Mouse (Mus musculus): ENCODE results near the gene Krr1. TPM values are rescaled to one million over a fixed set of nuclear protein-coding genes. Genes with fewer than 3 reads are reported as not detected.

The Krr1 gene
- polyA plus RNA-seq, 1 experiment from 2014 or later, result 70.7 TPM

DNA sequence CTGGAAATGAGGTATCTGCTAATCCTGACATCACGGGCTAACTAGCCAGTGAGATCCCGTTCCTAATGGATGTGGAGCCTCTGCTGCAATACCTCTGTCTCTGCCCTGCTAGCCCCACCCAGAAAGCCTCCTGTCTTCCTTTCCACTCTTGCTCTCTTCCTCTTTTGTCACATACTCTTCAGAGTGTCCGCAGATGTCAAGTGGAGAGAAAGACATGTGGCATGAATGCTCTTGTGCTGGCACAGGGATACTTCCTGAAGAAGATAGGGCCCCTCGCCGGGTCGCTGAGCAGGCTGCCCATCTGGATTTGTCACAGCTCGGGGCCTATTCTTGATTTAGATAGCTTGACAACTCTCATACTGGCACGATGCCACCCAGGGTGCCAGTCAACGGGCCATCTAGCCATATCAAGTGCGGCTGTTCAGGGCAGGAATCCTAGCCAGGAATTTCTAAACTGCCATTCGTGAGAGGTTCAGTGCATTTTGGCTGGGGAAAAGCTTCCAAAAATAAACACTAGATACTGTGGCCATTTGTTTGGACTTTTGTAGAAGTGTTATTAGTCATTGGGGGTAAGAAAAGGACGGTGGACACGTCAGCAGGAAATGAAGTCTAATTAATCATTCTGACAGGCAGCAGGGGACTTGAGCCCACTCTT is 35.8 kb upstream of the Krr1 start:
- Histone ChIP-seq H3K4me1 (replicated peaks; ENCODE audit: control insufficient read depth, insufficient read depth, low read length) (no peaks in the 10 kb centered on the region), H3K9me3 (ENCODE audit: control insufficient read depth, low read length) (no peaks in the 10 kb centered on the region), H3K27ac (ENCODE audit: low read depth, low read length) (no peak overlapping the region), H3K4me3 (ENCODE audit: low read depth, low read length) (no peak overlapping the region), H3K27me3 (ENCODE audit: control insufficient read depth, insufficient read depth, low read length) (no peaks in the 10 kb centered on the region), H3K36me3 (ENCODE audit: control insufficient read depth, insufficient read depth, low read length) (no peaks in the 10 kb centered on the region), H3K4me2 (ENCODE audit: low read depth, low read length, severe bottlenecking) (no peak overlapping the region), H3K9ac (ENCODE audit: low read length) (no peak overlapping the region)
- DNase-seq (ENCODE audit: low spot score) (no peak), ATAC-seq (replicated peaks; ENCODE audit: low FRiP score) (no peak)
- 83% methylated on average over 13 of the region's 13 CpGs for WGBS

DNA sequence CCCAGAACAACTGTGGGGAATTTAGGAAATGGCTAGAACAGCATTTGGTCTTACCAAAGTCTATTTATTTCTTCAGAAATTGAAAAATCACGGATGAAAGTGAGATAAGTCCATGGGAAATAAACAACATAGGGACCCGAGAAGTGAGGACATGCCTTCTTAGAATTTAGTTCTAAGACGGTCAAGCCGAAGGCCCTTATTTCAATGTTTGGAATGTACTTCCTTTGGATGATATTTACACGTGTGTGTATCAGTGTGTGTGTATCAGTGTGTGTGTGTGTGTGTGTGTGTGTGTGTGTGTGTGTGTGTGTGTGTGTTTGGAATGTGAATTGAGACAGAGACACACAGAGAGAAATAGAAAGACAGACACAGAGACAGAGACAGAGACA is 35.3 kb upstream of the Krr1 start:
- ATAC-seq (replicated peaks; ENCODE audit: low FRiP score) (no peak), DNase-seq (ENCODE audit: low spot score) (no peak)
- no peak overlapping the region for H3K4me3 ChIP-seq (ENCODE audit: low read depth, low read length)
- no peaks in the 10 kb centered on the region for H3K4me1 ChIP-seq (replicated peaks; ENCODE audit: control insufficient read depth, insufficient read depth, low read length)
- H3K27me3 ChIP-seq (ENCODE audit: control insufficient read depth, insufficient read depth, low read length), result no peaks in the 10 kb centered on the region
- no peak overlapping the region for H3K27ac ChIP-seq (ENCODE audit: low read depth, low read length)
- no peak overlapping the region for H3K9ac ChIP-seq (ENCODE audit: low read length)
- no peaks in the 10 kb centered on the region for H3K36me3 ChIP-seq (ENCODE audit: control insufficient read depth, insufficient read depth, low read length)
- no peaks in the 10 kb centered on the region for H3K9me3 ChIP-seq (ENCODE audit: control insufficient read depth, low read length)
- no peak overlapping the region for H3K4me2 ChIP-seq (ENCODE audit: low read depth, low read length, severe bottlenecking)
- 89% methylated on average over 5 of the region's 5 CpGs for WGBS

DNA sequence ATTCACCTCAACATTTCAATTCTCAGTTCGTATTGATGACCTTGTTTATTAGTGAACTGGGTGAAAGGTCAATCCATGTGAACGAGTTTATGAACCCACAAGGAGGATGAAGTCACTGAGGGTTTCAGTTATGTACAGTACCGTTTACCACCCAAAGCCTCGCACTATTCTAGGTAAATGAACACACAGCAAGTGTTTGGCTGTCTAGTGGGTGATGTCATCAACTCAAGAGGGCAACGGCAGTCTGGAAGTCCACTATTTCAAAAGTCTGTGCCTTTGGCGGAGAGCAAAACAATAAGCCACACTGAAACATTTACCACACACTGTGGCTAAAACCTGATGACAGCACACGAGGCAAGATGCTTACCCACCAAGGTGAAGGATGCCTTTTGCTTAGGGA is 29.4 kb upstream of the Krr1 start:
- ATAC-seq (replicated peaks; ENCODE audit: low FRiP score), result no peak
- no peak for DNase-seq (ENCODE audit: low spot score)
- Histone ChIP-seq H3K4me1 (replicated peaks; ENCODE audit: control insufficient read depth, insufficient read depth, low read length) (no peaks in the 10 kb centered on the region), H3K4me3 (ENCODE audit: low read depth, low read length) (no peak overlapping the region), H3K4me2 (ENCODE audit: low read depth, low read length, severe bottlenecking) (no peak overlapping the region), H3K9me3 (ENCODE audit: control insufficient read depth, low read length) (no peaks in the 10 kb centered on the region), H3K9ac (ENCODE audit: low read length) (no peak overlapping the region), H3K27ac (ENCODE audit: low read depth, low read length) (no peak overlapping the region), H3K27me3 (ENCODE audit: control insufficient read depth, insufficient read depth, low read length) (no peaks in the 10 kb centered on the region), H3K36me3 (ENCODE audit: control insufficient read depth, insufficient read depth, low read length) (no peaks in the 10 kb centered on the region)
- 88% methylated on average over 7 of the region's 7 CpGs for WGBS

DNA sequence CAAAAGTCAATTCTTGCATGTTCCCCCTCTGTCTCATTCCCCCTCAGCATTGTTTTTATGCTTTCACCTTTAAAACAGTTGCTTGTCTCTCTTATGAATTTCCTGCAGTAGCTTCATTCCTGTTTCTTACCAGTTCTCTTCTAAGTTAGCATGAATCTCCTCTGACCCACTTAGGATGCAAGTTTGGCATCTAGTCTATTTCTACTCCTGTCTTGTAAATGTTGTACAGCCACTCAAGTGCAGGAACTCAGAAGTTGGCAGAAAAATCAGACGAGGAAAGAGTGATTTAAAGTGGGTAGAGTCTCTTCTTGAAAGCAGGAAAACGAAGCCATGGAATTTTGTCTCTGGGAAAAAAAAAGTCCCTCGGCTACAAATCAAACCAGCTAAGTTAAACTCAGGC is 26.9 kb upstream of the Krr1 start:
- H3K27ac ChIP-seq (ENCODE audit: low read depth, low read length), result no peak overlapping the region
- no peak for DNase-seq (ENCODE audit: low spot score)
- H3K4me3 ChIP-seq (ENCODE audit: low read depth, low read length), result no peak overlapping the region
- 83% methylated on average over 3 of the region's 3 CpGs for WGBS
- H3K36me3 ChIP-seq (ENCODE audit: control insufficient read depth, insufficient read depth, low read length), result no peaks in the 10 kb centered on the region
- H3K4me1 ChIP-seq (replicated peaks; ENCODE audit: control insufficient read depth, insufficient read depth, low read length), result no peaks in the 10 kb centered on the region
- no peaks in the 10 kb centered on the region for H3K9me3 ChIP-seq (ENCODE audit: control insufficient read depth, low read length)
- no peaks in the 10 kb centered on the region for H3K27me3 ChIP-seq (ENCODE audit: control insufficient read depth, insufficient read depth, low read length)
- H3K9ac ChIP-seq (ENCODE audit: low read length), result no peak overlapping the region
- no peak overlapping the region for H3K4me2 ChIP-seq (ENCODE audit: low read depth, low read length, severe bottlenecking)
- no peak for ATAC-seq (replicated peaks; ENCODE audit: low FRiP score)

DNA sequence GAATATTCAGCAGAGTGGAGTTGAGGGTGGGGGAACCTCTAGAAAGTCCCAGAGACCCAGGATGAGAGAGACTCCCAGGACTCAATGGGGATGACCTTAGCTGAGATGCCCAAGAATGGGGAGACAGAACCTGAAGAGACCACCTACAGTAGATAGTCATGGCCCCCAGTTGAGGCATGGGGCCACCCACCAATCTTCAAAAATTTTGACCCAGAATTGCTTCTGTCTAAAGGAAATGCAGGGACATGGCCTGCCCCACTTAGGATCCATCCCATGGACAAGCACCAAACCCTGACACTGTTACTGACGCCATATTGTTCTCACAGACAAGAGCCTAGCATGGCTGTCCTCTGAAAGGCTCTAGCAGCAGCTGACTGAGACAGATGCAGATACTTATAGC is 24.4 kb upstream of the Krr1 start:
- WGBS, result 91% methylated on average over 1 of the region's 1 CpGs
- H3K9me3 ChIP-seq (ENCODE audit: control insufficient read depth, low read length), result no peaks in the 10 kb centered on the region
- no peaks in the 10 kb centered on the region for H3K27me3 ChIP-seq (ENCODE audit: control insufficient read depth, insufficient read depth, low read length)
- no peak overlapping the region for H3K27ac ChIP-seq (ENCODE audit: low read depth, low read length)
- H3K4me3 ChIP-seq (ENCODE audit: low read depth, low read length), result no peak overlapping the region
- H3K36me3 ChIP-seq (ENCODE audit: control insufficient read depth, insufficient read depth, low read length), result no peaks in the 10 kb centered on the region
- no peak for ATAC-seq (replicated peaks; ENCODE audit: low FRiP score)
- no peaks in the 10 kb centered on the region for H3K4me1 ChIP-seq (replicated peaks; ENCODE audit: control insufficient read depth, insufficient read depth, low read length)
- H3K9ac ChIP-seq (ENCODE audit: low read length), result no peak overlapping the region
- H3K4me2 ChIP-seq (ENCODE audit: low read depth, low read length, severe bottlenecking), result no peak overlapping the region
- DNase-seq (ENCODE audit: low spot score), result no peak

DNA sequence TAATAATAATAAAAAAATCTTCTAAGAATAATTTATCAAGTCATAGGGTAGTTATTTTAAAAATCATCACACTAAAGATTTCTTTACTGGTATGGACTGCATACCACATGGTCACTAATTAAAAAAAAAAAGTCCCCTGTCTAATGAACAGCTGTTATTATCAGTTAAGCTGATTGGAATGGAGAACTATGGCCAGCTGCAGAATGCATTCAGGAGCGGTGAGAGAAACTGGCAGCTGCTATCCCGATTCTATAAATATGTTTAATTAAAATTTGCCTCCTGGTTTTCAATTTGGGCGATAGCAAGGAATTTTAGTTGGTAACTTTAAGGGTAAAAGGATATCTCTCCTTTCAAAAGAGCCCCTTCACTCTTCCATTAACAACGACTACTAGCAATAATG is 23.5 kb upstream of the Krr1 start:
- no peaks in the 10 kb centered on the region for H3K27me3 ChIP-seq (ENCODE audit: control insufficient read depth, insufficient read depth, low read length)
- H3K27ac ChIP-seq (ENCODE audit: low read depth, low read length), result no peak overlapping the region

DNA sequence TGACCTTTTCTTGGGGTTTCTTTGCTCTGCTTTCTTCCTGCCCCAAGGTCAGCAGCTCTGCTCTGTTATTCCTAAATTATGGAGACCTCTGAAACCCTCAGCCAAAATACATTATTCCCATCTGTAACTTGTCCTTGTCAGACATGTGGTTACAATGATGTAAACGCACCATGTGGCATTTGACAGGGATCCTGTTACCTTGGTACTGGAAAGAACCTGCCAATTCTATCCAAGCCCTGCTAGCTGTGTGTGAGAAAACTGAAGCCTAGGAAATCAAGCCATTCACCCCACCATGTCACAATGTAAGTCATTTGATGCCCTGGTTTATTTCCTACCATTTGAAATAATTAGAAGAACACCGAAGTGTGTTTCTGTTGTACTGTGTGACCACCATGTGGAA is 16.6 kb upstream of the Krr1 start:
- H3K36me3 ChIP-seq (ENCODE audit: control insufficient read depth, insufficient read depth, low read length), result no peaks in the 10 kb centered on the region
- no peak overlapping the region for H3K4me3 ChIP-seq (ENCODE audit: low read depth, low read length)
- H3K9ac ChIP-seq (ENCODE audit: low read length), result no peak overlapping the region
- 78% methylated on average over 2 of the region's 2 CpGs for WGBS
- H3K27ac ChIP-seq (ENCODE audit: low read depth, low read length), result no peak overlapping the region
- H3K9me3 ChIP-seq (ENCODE audit: control insufficient read depth, low read length), result no peaks in the 10 kb centered on the region
- DNase-seq (ENCODE audit: low spot score) (no peak), ATAC-seq (replicated peaks; ENCODE audit: low FRiP score) (no peak)
- no peak overlapping the region for H3K4me2 ChIP-seq (ENCODE audit: low read depth, low read length, severe bottlenecking)
- H3K27me3 ChIP-seq (ENCODE audit: control insufficient read depth, insufficient read depth, low read length), result no peaks in the 10 kb centered on the region
- H3K4me1 ChIP-seq (replicated peaks; ENCODE audit: control insufficient read depth, insufficient read depth, low read length), result no peaks in the 10 kb centered on the region

More for the DNA sequence above, 23.5 kb upstream of the Krr1 start:
- ATAC-seq (replicated peaks; ENCODE audit: low FRiP score), result no peak
- H3K4me3 ChIP-seq (ENCODE audit: low read depth, low read length), result no peak overlapping the region
- no peaks in the 10 kb centered on the region for H3K9me3 ChIP-seq (ENCODE audit: control insufficient read depth, low read length)
- H3K4me1 ChIP-seq (replicated peaks; ENCODE audit: control insufficient read depth, insufficient read depth, low read length), result no peaks in the 10 kb centered on the region
- H3K4me2 ChIP-seq (ENCODE audit: low read depth, low read length, severe bottlenecking), result no peak overlapping the region
- 17% methylated on average over 4 of the region's 4 CpGs for whole genome bisulfite sequencing
- no peak overlapping the region for H3K9ac ChIP-seq (ENCODE audit: low read length)
- no peaks in the 10 kb centered on the region for H3K36me3 ChIP-seq (ENCODE audit: control insufficient read depth, insufficient read depth, low read length)
- no peak for DNase-seq (ENCODE audit: low spot score)

DNA sequence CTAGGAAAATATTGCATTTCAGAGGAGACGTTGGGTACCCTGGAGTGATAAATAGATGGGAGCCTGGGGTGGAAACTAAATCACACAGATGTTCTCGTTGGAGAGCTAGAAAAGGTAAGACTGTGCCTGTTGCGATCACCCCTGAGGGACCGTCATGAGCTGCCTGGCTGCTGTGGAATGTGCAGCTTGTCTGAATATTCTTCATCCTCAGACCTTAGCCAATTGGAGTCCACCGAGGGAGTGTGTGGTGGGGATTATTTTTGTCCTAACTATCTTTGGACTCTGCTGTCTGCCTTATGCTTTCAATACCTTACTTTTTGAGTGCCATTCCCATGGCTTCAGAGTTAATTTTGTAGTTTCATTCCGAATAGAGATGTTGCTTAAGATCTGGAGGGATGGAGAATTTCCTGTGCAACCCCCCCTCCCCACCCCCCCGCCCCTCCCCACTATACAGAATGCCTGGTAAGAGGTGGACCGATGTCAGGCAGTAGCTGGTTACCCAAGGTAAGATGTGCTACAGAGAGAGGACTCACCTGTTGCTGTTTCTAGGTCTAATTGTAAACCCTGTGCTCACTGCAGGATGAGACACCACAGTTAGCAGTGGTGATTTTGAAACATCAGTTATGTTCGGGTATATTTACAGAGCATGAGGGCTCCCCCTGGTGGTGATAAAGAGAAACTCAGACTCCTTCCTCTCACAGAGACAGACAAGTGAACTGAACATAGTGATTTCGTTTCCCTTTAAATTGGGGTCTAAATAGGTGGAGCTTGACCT is 15.0 kb upstream of the Krr1 start:
- 70% methylated on average over 10 of the region's 10 CpGs for WGBS
- Histone ChIP-seq H3K4me2 (ENCODE audit: low read depth, low read length, severe bottlenecking) (no peak overlapping the region), H3K9ac (ENCODE audit: low read length) (no peak overlapping the region), H3K27ac (ENCODE audit: low read depth, low read length) (no peak overlapping the region), H3K4me3 (ENCODE audit: low read depth, low read length) (no peak overlapping the region), H3K27me3 (ENCODE audit: control insufficient read depth, insufficient read depth, low read length) (no peaks in the 10 kb centered on the region), H3K36me3 (ENCODE audit: control insufficient read depth, insufficient read depth, low read length) (no peaks in the 10 kb centered on the region), H3K9me3 (ENCODE audit: control insufficient read depth, low read length) (no peaks in the 10 kb centered on the region), H3K4me1 (replicated peaks; ENCODE audit: control insufficient read depth, insufficient read depth, low read length) (no peaks in the 10 kb centered on the region)
- ATAC-seq (replicated peaks; ENCODE audit: low FRiP score) (peak; percentile 81), DNase-seq (ENCODE audit: low spot score) (peak; percentile 59)

DNA sequence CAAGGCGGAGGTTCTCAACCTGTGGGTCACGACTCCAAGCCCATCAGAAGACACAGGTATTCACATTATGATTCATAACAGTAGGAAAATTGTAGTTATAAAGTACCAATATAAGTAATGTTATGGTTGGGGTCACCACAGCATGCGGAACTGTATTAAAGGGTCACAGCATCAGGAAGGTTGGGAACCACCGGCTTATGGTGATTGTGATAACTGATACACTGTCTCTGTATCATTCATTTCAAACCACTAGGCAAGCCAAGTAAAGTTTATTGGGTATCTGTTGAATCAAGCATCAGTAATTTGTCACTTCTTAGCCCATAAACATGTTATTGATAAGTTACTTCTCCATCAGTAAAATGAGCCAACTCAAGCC is 14.4 kb upstream of the Krr1 start:
- DNase-seq (ENCODE audit: low spot score), result no peak
- no peak; the same call in none of the 2 replicates for ATAC-seq (replicated peaks; ENCODE audit: low FRiP score)

More for the DNA sequence above, 14.4 kb upstream of the Krr1 start:
- no peak overlapping the region for H3K27ac ChIP-seq (ENCODE audit: low read depth, low read length)
- no peaks in the 10 kb centered on the region for H3K27me3 ChIP-seq (ENCODE audit: control insufficient read depth, insufficient read depth, low read length)
- H3K4me1 ChIP-seq (replicated peaks; ENCODE audit: control insufficient read depth, insufficient read depth, low read length), result no peaks in the 10 kb centered on the region
- no peak overlapping the region for H3K4me2 ChIP-seq (ENCODE audit: low read depth, low read length, severe bottlenecking)
- WGBS, result 45% methylated on average over 4 of the region's 4 CpGs
- H3K36me3 ChIP-seq (ENCODE audit: control insufficient read depth, insufficient read depth, low read length), result no peaks in the 10 kb centered on the region
- no peaks in the 10 kb centered on the region for H3K9me3 ChIP-seq (ENCODE audit: control insufficient read depth, low read length)
- H3K9ac ChIP-seq (ENCODE audit: low read length), result no peak overlapping the region
- no peak overlapping the region for H3K4me3 ChIP-seq (ENCODE audit: low read depth, low read length)
